Mouse (Mus musculus): ENCODE results near the gene Zfhx3.

Gene Zfhx3

GRCm38 (mm10) chr8:108701381-108702175 lies 759.1 kb downstream of the Zfhx3 start:
- CTCF ChIA-PET, result interaction anchor here (0.6 kb wide), 1 partner anchor 913 kb away, joined by 5 read pairs; the partner anchor contains the start of gene Pkd1l3

- CTCF ChIA-PET, result interaction anchor here (0.6 kb wide), 1 partner anchor 912 kb away, joined by 5 read pairs; the partner anchor contains the start of gene Pkd1l3
These were observed 759.8 kb downstream of the Zfhx3 start for GRCm38 (mm10) chr8:108702201-108702600.

- CTCF ChIA-PET, result no interaction called here
These were observed 763.3 kb downstream of the Zfhx3 start for GRCm38 (mm10) chr8:108705751-108706150.

- CTCF ChIA-PET, result no interaction called here
These were observed 764.0 kb downstream of the Zfhx3 start for GRCm38 (mm10) chr8:108706491-108706847.

GRCm38 (mm10) chr8:108706848-108707541 lies 764.6 kb downstream of the Zfhx3 start:
- CTCF ChIA-PET, result no interaction called here

GRCm38 (mm10) chr8:108707576-108708281 lies 765.3 kb downstream of the Zfhx3 start:
- CTCF ChIA-PET, result interaction anchor here (0.7 kb wide), 1 partner anchor 49 kb away, joined by 6 read pairs; no protein-coding TSS in a partner anchor

GRCm38 (mm10) chr8:108708833-108709387 lies 766.5 kb downstream of the Zfhx3 start:
- CTCF ChIA-PET, result interaction anchor here (0.7 kb wide), 1 partner anchor 48 kb away, joined by 6 read pairs; no protein-coding TSS in a partner anchor

- CTCF ChIA-PET, result no interaction called here
These were observed 767.0 kb downstream of the Zfhx3 start for GRCm38 (mm10) chr8:108709441-108709840.

- CTCF ChIA-PET, result no interaction called here
These were observed 767.6 kb downstream of the Zfhx3 start for GRCm38 (mm10) chr8:108709928-108710606.

GRCm38 (mm10) chr8:108710607-108711489 lies 768.4 kb downstream of the Zfhx3 start:
- CTCF ChIA-PET, result no interaction called here

GRCm38 (mm10) chr8:108711490-108711793 lies 769.0 kb downstream of the Zfhx3 start:
- CTCF ChIA-PET, result no interaction called here

- CTCF ChIA-PET, result interaction anchor here (0.6 kb wide), 1 partner anchor 27 kb away, joined by 4 read pairs; no protein-coding TSS in a partner anchor
These were observed 769.6 kb downstream of the Zfhx3 start for GRCm38 (mm10) chr8:108712001-108712411.

GRCm38 (mm10) chr8:108712607-108713006 lies 770.2 kb downstream of the Zfhx3 start:
- CTCF ChIA-PET, result interaction anchor here (0.6 kb wide), 1 partner anchor 26 kb away, joined by 4 read pairs; no protein-coding TSS in a partner anchor

GRCm38 (mm10) chr8:108713346-108714142 lies 771.1 kb downstream of the Zfhx3 start:
- CTCF ChIA-PET, result no interaction called here

- CTCF ChIA-PET, result no interaction called here
These were observed 771.7 kb downstream of the Zfhx3 start for GRCm38 (mm10) chr8:108714143-108714635.

- CTCF ChIA-PET, result no interaction called here
These were observed 772.4 kb downstream of the Zfhx3 start for GRCm38 (mm10) chr8:108714636-108715415.

- CTCF ChIA-PET, result no interaction called here
These were observed 773.0 kb downstream of the Zfhx3 start for GRCm38 (mm10) chr8:108715416-108715948.

GRCm38 (mm10) chr8:108716291-108716811 lies 773.9 kb downstream of the Zfhx3 start:
- CTCF ChIA-PET, result no interaction called here
